Comparison of ENCODE assay signal across 16 mouse cellular contexts in genomic region chr1:157318896-157319295, GRCm38 (mm10).
"Had no signal": no experiment of that assay in that cellular context is flagged by ENCODE, and none has a peak within 500 bp of the region (broad histone marks: within the 10 kb centered on the region; RNA-seq: fewer than 3 reads in every experiment).

No protein-coding gene starts in this region.

- DNase-seq: lung, adult 18-20 months; lung, embryonic 14.5 days; lung, postnatal 10 days; lung, postnatal 4 days; midbrain, embryonic 14.5 days; retina, postnatal 1 day; right cerebral cortex, adult 18-20 months; right cerebral cortex, postnatal 25 days; right cerebral cortex, postnatal 4 days; spleen, adult 18-20 months; thymus, adult 18-20 months; thymus, postnatal 25 days; thymus, postnatal 4 days had no signal

- H3K36me3 ChIP-seq: midbrain, embryonic 10.5 days; midbrain, embryonic 12.5 days; neural tube, embryonic 12.5 days had no signal

- H3K4me3 ChIP-seq: midbrain, embryonic 10.5 days; midbrain, embryonic 12.5 days; neural tube, embryonic 12.5 days had no signal

- H3K27me3 ChIP-seq: midbrain, embryonic 12.5 days; neural tube, embryonic 12.5 days had no signal

- H3K4me2 ChIP-seq: lung, embryonic 14.5 days; midbrain, embryonic 12.5 days; neural tube, embryonic 12.5 days had no signal
